Mouse (Mus musculus) embryonic stem cell, embryonic (primary cell): Measurements from ENCODE around the gene Gm5269.

Experiments used
- CTCF ChIA-PET, 4 experiments: fragments of 300-600 bp in 2 of 4; fragments of 350-600 bp in 2 of 4; sonication (Branson Sonifier 250); formaldehyde crosslinking; loops; one replicate each; lab custom pipeline; 2022; ENCODE audit warnings: inconsistent platforms in 2 of 4; lab: Charles Lee
- POLR2A ChIA-PET, 4 experiments: fragments of 300-600 bp in 2 of 4; fragments of 350-600 bp in 2 of 4; sonication (Branson Sonifier 250); formaldehyde crosslinking; loops; one replicate each; lab custom pipeline; 2022; ENCODE audit warnings: antibody characterized with exemption in 4 of 4, inconsistent platforms in 1 of 4; lab: Charles Lee

The Gm5269 gene

GRCm38 (mm10) chr1:45886800-45887199, 3.3 kb downstream of the Gm5269 start:
- ChIA-PET POLR2A (no interaction called here), CTCF (no interaction called here)

GRCm38 (mm10) chr1:45883378-45883777, 6.7 kb downstream of the Gm5269 start:
- POLR2A ChIA-PET = interaction anchor here in 1 of 4 experiments (1.2 kb wide), 1 partner anchor 13 kb away, joined by 4 read pairs; no protein-coding TSS in a partner anchor
- CTCF ChIA-PET = no interaction called here

GRCm38 (mm10) chr1:45882076-45882475, 8.0 kb downstream of the Gm5269 start:
- CTCF ChIA-PET = interaction anchor here in 1 of 4 experiments (0.6 kb wide), 1 partner anchor 43 kb away, joined by 3 read pairs; no protein-coding TSS in a partner anchor
- POLR2A ChIA-PET = interaction anchor here in 1 of 4 experiments (0.5 to 1.2 kb wide), 3 partner anchors 10 to 522 kb away, joined by 3 to 4 read pairs (median 4); no protein-coding TSS in a partner anchor

- ChIA-PET CTCF (no interaction called here), POLR2A (interaction anchor here in 1 of 4 experiments (0.9 kb wide), 1 partner anchor 9 kb away, joined by 3 read pairs; no protein-coding TSS in a partner anchor)
These were observed 8.7 kb downstream of the Gm5269 start for GRCm38 (mm10) chr1:45881228-45881832.

GRCm38 (mm10) chr1:45877463-45877862, 12.6 kb downstream of the Gm5269 start:
- ChIA-PET POLR2A (no interaction called here), CTCF (no interaction called here)

GRCm38 (mm10) chr1:45876450-45877198, 13.4 kb downstream of the Gm5269 start:
- ChIA-PET POLR2A (interaction anchor here in 1 of 4 experiments (0.6 kb wide), 1 partner anchor 33 kb away, joined by 6 read pairs; no protein-coding TSS in a partner anchor), CTCF (no interaction called here)

GRCm38 (mm10) chr1:45875640-45876039, 14.4 kb downstream of the Gm5269 start:
- POLR2A ChIA-PET = no interaction called here
- CTCF ChIA-PET = no interaction called here

GRCm38 (mm10) chr1:45873250-45873649, 16.8 kb downstream of the Gm5269 start:
- CTCF ChIA-PET = no interaction called here

GRCm38 (mm10) chr1:45868479-45869137, 21.5 kb downstream of the Gm5269 start:
- CTCF ChIA-PET = no interaction called here
- POLR2A ChIA-PET = no interaction called here

More at GRCm38 (mm10) chr1:45873250-45873649, 16.8 kb downstream of the Gm5269 start:
- POLR2A ChIA-PET = no interaction called here

GRCm38 (mm10) chr1:45868050-45868449, 22.0 kb downstream of the Gm5269 start:
- POLR2A ChIA-PET = no interaction called here

GRCm38 (mm10) chr1:45866288-45867018, 23.6 kb downstream of the Gm5269 start:
- ChIA-PET CTCF (no interaction called here), POLR2A (no interaction called here)

More at GRCm38 (mm10) chr1:45868050-45868449, 22.0 kb downstream of the Gm5269 start:
- CTCF ChIA-PET = no interaction called here

GRCm38 (mm10) chr1:45865727-45866126, 24.3 kb downstream of the Gm5269 start:
- CTCF ChIA-PET = no interaction called here
- POLR2A ChIA-PET = no interaction called here

GRCm38 (mm10) chr1:45865316-45865715, 24.8 kb downstream of the Gm5269 start:
- CTCF ChIA-PET = no interaction called here
- POLR2A ChIA-PET = no interaction called here

- POLR2A ChIA-PET = no interaction called here
- CTCF ChIA-PET = no interaction called here
These were observed 25.5 kb downstream of the Gm5269 start for GRCm38 (mm10) chr1:45864564-45865014.

GRCm38 (mm10) chr1:45863641-45864040, 26.4 kb downstream of the Gm5269 start:
- ChIA-PET CTCF (interaction anchor here in 1 of 4 experiments (0.6 kb wide), 1 partner anchor 215 kb away, joined by 6 read pairs; no protein-coding TSS in a partner anchor), POLR2A (no interaction called here)

GRCm38 (mm10) chr1:45861162-45861561, 28.9 kb downstream of the Gm5269 start:
- ChIA-PET CTCF (no interaction called here), POLR2A (no interaction called here)

- ChIA-PET CTCF (no interaction called here), POLR2A (interaction anchor here in 1 of 4 experiments (0.6 kb wide), 1 partner anchor 65 kb away, joined by 3 read pairs; the partner anchor contains the start of gene Wdr75)
These were observed 29.7 kb downstream of the Gm5269 start for GRCm38 (mm10) chr1:45860349-45860748.

GRCm38 (mm10) chr1:45858038-45858437, 32.0 kb downstream of the Gm5269 start:
- ChIA-PET POLR2A (no interaction called here), CTCF (no interaction called here)

GRCm38 (mm10) chr1:45845466-45845865, 44.6 kb downstream of the Gm5269 start:
- ChIA-PET CTCF (no interaction called here), POLR2A (no interaction called here)
